Mouse (Mus musculus): ENCODE measurements around the gene Prrt4. TPM values are rescaled to one million over a fixed set of nuclear protein-coding genes. Genes with fewer than 3 reads are reported as not detected.

Gene Prrt4
- polyA plus RNA-seq, 1 experiment from 2014 or later = 1.2 TPM

DNA sequence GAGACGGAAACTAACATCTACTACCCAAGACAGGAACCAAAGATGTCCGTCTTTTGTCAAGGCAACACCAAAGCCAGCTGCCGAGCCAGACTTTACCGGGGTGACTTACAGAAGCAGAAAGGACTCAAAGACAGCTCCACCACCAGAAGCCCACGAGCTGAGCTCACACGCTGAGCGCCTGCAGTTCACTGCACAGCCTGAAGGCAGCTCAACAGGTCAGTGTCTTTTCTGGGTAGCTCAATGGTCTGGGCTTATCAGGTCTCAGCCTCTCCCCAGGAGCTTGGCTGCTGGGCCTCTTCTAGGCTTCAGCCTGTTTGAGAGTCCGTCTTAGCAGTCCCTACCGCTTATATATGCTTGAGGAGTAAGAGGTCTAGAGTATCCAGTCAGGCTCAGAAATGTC is 46.3 kb downstream of the Prrt4 start:
- Histone ChIP-seq H3K4me1 (no peaks in the 10 kb centered on the region), H3K36me3 (replicated peaks) (peaks cover 89% of the 10 kb centered on the region), H3K9me3 (no peaks in the 10 kb centered on the region), H3K4me3 (replicated peaks) (no peak overlapping the region), H3K27me3 (no peaks in the 10 kb centered on the region), H3K4me2 (no peak overlapping the region), H3K27ac (no peak overlapping the region), H3K9ac (no peak overlapping the region)
- 91% methylated on average over 9 of the region's 9 CpGs for WGBS
- ATAC-seq (ENCODE audit: low FRiP score) = no peak

GRCm38 (mm10) chr6:29126878-29127426 is 52.4 kb downstream of the Prrt4 start:
- 94% methylated on average over 7 of the region's 7 CpGs for WGBS
- Histone ChIP-seq H3K4me1 (no peaks in the 10 kb centered on the region), H3K4me2 (no peak overlapping the region), H3K4me3 (replicated peaks) (no peak overlapping the region), H3K36me3 (replicated peaks) (peaks cover 76% of the 10 kb centered on the region), H3K27ac (no peak overlapping the region), H3K27me3 (no peaks in the 10 kb centered on the region), H3K9ac (no peak overlapping the region), H3K9me3 (no peaks in the 10 kb centered on the region)
- ATAC-seq (ENCODE audit: low FRiP score) = no peak

GRCm38 (mm10) chr6:29119990-29120389 is 59.4 kb downstream of the Prrt4 start:
- H3K4me1 ChIP-seq = peaks cover 8% of the 10 kb centered on the region; the same call in 1 of the 2 replicates
- 93% methylated on average over 13 of the region's 13 CpGs for WGBS
- no peak overlapping the region for H3K27ac ChIP-seq
- ATAC-seq (ENCODE audit: low FRiP score) = no peak
- H3K27me3 ChIP-seq = no peaks in the 10 kb centered on the region
- no peak overlapping the region for H3K4me3 ChIP-seq (replicated peaks)
- no peak overlapping the region for H3K4me2 ChIP-seq
- no peaks in the 10 kb centered on the region for H3K9me3 ChIP-seq
- no peak overlapping the region for H3K9ac ChIP-seq
- peaks cover 11% of the 10 kb centered on the region for H3K36me3 ChIP-seq (replicated peaks)

Small RNA genes lying within 50 kb of the gene (microRNA-seq; reads per million reads assigned to microRNA genes)
- not detected for gene Gm24303

Other genes starting within 250 kb of the Prrt4 start
- not detected in 2 replicates for gene Lep, start 119.4 kb downstream of the Prrt4 start, polyA plus RNA-seq (2016; fragmentation: Nextera tagmentation; extraction: Ambion mirVana)
- 62.9 and 67.6 TPM in 2 replicates for gene Rbm28, start 14.6 kb downstream of the Prrt4 start, polyA plus RNA-seq (2016; fragmentation: Nextera tagmentation; extraction: Ambion mirVana)
- 36.3 and 39.8 TPM in 2 replicates for gene Impdh1, start 36.8 kb upstream of the Prrt4 start, polyA plus RNA-seq (2016; fragmentation: Nextera tagmentation; extraction: Ambion mirVana)
- gene Hilpda, start 92.9 kb upstream of the Prrt4 start, polyA plus RNA-seq (2016; fragmentation: Nextera tagmentation; extraction: Ambion mirVana) = 31.3 and 32.5 TPM in 2 replicates
- 0.56 and 0.77 TPM in 2 replicates for gene Fam71f2, start 100.0 kb upstream of the Prrt4 start, polyA plus RNA-seq (2016; fragmentation: Nextera tagmentation; extraction: Ambion mirVana)
- gene Fam71f1, start 139.6 kb upstream of the Prrt4 start, polyA plus RNA-seq (2016; fragmentation: Nextera tagmentation; extraction: Ambion mirVana) = not detected in 2 replicates
- 192 and 207 TPM in 2 replicates for gene Calu, start 168.5 kb upstream of the Prrt4 start, polyA plus RNA-seq (2016; fragmentation: Nextera tagmentation; extraction: Ambion mirVana)
- 0.23 and 0.37 TPM in 2 replicates for gene Opn1sw, start 208.9 kb upstream of the Prrt4 start, polyA plus RNA-seq (2016; fragmentation: Nextera tagmentation; extraction: Ambion mirVana)
- 27.2 and 29.9 TPM in 2 replicates for gene Ccdc136, start 216.7 kb upstream of the Prrt4 start, polyA plus RNA-seq (2016; fragmentation: Nextera tagmentation; extraction: Ambion mirVana)